Mouse (Mus musculus): ENCODE measurements around the gene Bhlha15.

The Bhlha15 gene

GRCm38 (mm10) chr5:144191026-144191425, 940 bp downstream of the Bhlha15 start:
- no peak for DNase-seq

- DNase-seq, result no peak
Measured at GRCm38 (mm10) chr5:144192673-144193072, 2.6 kb downstream of the Bhlha15 start.

- DNase-seq, result no peak
Measured at GRCm38 (mm10) chr5:144194416-144194815, 4.3 kb downstream of the Bhlha15 start.

- DNase-seq, result no peak
Measured at GRCm38 (mm10) chr5:144195567-144195966, 5.5 kb downstream of the Bhlha15 start.

- DNase-seq, result no peak
Measured at GRCm38 (mm10) chr5:144200616-144201015, 10.5 kb downstream of the Bhlha15 start.

GRCm38 (mm10) chr5:144202430-144202829, 12.3 kb downstream of the Bhlha15 start:
- DNase-seq, result no peak

GRCm38 (mm10) chr5:144203398-144203959, 13.4 kb downstream of the Bhlha15 start:
- no peak for DNase-seq

- DNase-seq, result no peak
Measured at GRCm38 (mm10) chr5:144204303-144204702, 14.2 kb downstream of the Bhlha15 start.

- DNase-seq, result no peak
Measured at GRCm38 (mm10) chr5:144204911-144205310, 14.8 kb downstream of the Bhlha15 start.

GRCm38 (mm10) chr5:144206069-144206468, 16.0 kb downstream of the Bhlha15 start:
- no peak for DNase-seq

- peak; percentile 35 for DNase-seq
Measured at GRCm38 (mm10) chr5:144207478-144207877, 17.4 kb downstream of the Bhlha15 start.

GRCm38 (mm10) chr5:144214453-144214852, 24.4 kb downstream of the Bhlha15 start:
- DNase-seq, result peak; percentile 63

GRCm38 (mm10) chr5:144215992-144216391, 25.9 kb downstream of the Bhlha15 start:
- no peak for DNase-seq

- DNase-seq, result no peak
Measured at GRCm38 (mm10) chr5:144218061-144218460, 28.0 kb downstream of the Bhlha15 start.

GRCm38 (mm10) chr5:144219306-144219705, 29.2 kb downstream of the Bhlha15 start:
- DNase-seq, result no peak

GRCm38 (mm10) chr5:144219936-144220335, 29.9 kb downstream of the Bhlha15 start:
- DNase-seq, result no peak

- DNase-seq, result peak; percentile 61
Measured at GRCm38 (mm10) chr5:144221305-144221704, 31.2 kb downstream of the Bhlha15 start.

- DNase-seq, result peak; percentile 68
Measured at GRCm38 (mm10) chr5:144222811-144223502, 32.9 kb downstream of the Bhlha15 start.

- peak; percentile 94 for DNase-seq
Measured at GRCm38 (mm10) chr5:144223503-144223862, 33.4 kb downstream of the Bhlha15 start, which contains the start of gene Tecpr1. TSS of gene Tecpr1 (minus strand) at chr5:144223615.

- DNase-seq, result no peak
Measured at GRCm38 (mm10) chr5:144223899-144224816, 34.1 kb downstream of the Bhlha15 start.

GRCm38 (mm10) chr5:144226220-144226619, 36.1 kb downstream of the Bhlha15 start:
- no peak for DNase-seq

- no peak for DNase-seq
Measured at GRCm38 (mm10) chr5:144230216-144230615, 40.1 kb downstream of the Bhlha15 start.

- DNase-seq, result no peak
Measured at GRCm38 (mm10) chr5:144231410-144231809, 41.3 kb downstream of the Bhlha15 start.

GRCm38 (mm10) chr5:144232531-144232930, 42.4 kb downstream of the Bhlha15 start:
- DNase-seq, result no peak
